Mouse (Mus musculus): ENCODE measurements around the gene Eef1a1.
A peak's percentile ranks its signal among the peaks of the same experiment; 100 is the strongest.
"Not testable (repeated sequence)": the region's sequence is repeated elsewhere in the genome, so short reads cannot be mapped to it uniquely, and the experiment has no call there.

Eef1a1 gene

DNA sequence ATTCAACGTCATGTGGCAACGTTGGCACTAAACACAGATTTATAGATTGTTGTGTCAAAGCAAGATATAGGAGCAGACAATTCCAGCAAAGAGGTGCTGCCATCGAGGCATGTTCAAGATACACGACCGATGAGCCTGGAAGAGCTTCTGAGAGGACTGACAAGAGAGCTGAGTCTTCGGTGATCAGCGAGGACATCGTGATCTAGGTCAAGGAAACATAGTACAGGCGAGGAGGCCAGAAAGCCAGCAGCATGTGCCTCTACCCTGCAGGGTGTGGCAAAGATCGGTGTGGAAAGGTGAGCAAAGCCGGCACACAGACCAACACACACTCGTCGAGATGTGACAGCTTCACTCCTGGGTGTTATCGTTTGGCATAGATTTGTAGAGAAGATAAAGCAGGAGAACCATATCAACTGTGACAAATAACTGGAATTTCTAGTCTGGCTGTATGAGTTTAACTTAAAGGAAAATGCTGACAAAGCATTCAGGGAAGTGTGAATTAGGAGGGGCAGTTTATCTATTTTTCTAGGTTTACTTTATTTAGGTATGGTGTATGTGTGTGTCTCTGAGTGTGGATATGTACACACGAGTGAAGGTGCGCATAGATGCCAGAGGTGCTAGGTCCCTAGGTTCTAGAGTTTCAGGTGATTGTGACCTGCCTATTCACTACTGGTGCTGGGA lies 19.3 kb upstream of the Eef1a1 start:
- DNase-seq (ENCODE audit: low read depth), result no peak

DNA sequence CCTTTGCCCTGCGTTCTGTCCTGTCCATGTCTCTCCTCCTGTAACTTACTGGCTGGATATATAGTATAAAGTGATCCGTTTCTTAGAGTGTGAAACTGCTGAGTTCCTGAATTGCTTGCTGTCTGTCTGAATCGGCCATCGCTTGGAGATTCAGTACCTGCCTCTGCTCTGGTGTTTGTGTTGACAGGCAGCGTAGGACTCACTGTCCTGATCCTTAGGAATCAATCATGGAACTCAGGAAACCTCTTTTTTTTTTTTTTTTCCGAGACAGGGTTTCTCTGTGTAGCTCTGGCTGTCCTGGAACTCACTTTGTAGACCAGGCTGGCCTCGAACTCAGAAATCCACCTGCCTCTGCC lies 17.7 kb upstream of the Eef1a1 start:
- no peak for DNase-seq (ENCODE audit: low read depth)

DNA sequence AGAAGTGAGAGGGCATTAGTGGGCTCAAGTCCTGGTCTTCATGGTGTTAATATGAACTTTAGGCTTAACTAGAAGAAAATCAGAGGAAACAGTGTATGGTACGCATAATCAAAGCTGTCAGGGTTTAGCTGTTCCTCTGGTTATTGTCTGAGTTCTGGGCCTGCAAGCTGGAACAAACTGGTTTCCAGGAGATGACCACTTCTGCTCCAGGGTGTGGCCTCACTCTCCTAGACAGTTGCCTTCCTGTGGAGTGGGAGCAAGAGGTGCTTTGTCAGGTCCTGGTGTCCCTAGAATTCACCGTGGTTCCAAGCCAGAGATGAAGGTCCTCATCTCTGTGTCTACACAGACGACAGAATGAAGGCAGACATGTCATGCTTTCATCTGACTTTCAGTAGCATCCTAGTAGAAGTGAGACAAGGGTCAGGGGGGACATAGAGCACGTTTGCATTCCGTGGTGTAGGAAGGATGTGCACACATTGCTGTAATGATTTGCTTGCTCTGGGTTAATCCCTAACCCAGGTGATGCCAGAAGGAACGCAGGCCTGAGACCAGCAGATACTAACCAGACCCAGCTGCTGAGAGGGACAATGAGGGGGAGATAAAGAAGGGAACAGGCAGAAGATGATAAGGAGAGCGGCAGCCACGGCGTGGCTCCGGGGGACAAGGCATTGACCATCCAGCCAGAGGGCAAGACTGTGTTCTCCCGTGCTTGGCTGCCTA lies 17.2 kb upstream of the Eef1a1 start:
- DNase-seq (ENCODE audit: low read depth), result no peak

DNA sequence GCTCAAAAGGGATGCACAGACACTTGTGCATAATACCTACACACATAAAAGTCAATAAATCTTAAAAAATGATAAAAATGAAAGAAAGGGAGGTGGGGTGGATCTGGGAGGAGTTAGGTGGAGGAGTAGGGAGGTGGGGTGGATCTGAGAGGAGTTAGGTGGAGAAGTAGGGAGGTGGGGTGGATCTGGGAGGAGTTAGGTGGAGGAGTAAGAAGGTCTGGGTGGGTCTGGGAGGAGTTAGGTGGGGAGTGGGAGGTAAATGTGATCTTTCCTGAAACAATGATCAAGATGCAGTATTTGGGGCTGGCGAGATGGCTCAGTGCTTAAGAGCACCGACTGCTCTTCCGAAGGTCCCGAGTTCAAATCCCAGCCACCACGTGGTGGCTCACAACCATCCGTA lies 16.3 kb upstream of the Eef1a1 start:
- DNase-seq (ENCODE audit: low read depth), result no peak

DNA sequence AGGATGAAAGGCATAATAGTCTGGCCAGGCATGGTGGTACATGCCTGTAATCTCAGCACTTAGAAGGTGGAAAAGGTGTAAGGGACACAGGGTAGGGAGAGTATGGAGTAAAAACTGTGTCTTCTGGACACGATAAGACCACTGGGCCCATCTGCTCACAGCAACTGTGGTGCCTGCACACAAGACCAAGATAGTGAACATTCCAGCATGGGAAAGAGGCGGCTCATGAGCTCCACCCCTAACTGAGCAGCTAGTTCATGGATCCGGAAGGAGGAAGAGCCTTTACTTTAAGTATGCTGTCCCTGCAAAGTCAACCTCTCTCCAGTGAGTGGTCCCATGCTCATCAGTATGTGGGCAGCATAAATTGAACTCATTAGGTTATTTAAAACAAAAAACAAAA lies 15.7 kb upstream of the Eef1a1 start:
- DNase-seq (ENCODE audit: low read depth), result no peak

DNA sequence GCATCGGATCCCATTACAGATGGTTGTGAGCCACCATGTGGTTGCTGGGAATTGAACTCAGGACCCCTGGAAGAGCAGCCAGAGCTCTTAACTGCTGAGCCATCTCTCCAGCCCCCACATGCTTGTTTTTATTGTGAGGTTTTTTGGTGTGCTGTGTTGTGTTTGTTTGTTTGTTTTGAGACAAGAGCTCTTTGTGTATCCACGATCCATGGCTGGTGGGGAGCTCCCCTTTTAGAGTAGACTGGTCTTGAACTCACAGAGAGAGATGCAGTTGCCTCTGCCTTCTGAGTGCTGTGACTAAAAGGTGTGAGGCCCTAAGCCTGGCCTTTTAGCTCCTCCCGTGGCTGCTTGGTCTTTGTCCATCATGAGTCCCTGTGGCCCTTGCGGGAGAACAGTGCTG lies 15.2 kb upstream of the Eef1a1 start:
- no peak for DNase-seq (ENCODE audit: low read depth)

DNA sequence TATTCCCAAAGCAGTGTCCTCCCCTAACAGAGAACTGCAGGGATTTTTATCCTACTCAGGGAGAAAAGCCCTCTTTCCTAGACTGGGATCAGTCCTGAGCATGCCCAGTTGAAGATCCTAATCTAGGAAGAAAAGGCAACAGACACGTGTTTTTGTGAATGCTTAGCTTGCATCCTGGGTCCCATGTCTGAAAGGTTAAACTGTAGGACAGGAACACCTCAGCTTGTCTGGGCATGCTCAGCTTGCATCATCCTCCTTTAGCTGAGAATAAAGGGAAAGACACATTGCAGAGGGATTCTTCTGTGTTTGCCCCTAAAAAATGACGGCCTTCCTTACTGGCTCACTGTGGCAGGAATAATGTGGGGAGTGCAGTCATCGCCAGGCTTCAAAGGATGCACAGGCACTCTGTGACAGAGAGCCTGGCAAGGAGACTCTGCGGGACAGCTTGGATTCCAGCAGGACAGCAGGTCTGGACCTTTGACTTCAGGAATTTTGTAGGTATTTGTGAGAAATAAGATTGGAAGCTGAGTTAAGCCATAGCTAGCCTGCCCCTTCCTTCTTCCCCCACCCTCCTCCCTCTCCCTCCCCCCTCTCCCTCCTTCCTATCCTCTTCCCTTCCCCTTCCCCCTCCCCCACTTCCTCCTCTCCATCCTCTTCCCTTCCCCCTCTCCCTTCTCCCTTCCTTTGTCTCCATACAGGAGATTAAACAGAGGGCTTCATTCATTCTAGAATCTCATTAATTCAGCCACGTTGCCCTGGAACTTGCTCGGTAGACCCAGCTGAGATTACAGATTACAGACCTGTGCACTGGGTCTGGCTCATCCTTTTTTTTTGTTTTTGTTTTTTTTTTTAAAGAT lies 14.5 kb upstream of the Eef1a1 start:
- DNase-seq (ENCODE audit: low read depth), result no peak

DNA sequence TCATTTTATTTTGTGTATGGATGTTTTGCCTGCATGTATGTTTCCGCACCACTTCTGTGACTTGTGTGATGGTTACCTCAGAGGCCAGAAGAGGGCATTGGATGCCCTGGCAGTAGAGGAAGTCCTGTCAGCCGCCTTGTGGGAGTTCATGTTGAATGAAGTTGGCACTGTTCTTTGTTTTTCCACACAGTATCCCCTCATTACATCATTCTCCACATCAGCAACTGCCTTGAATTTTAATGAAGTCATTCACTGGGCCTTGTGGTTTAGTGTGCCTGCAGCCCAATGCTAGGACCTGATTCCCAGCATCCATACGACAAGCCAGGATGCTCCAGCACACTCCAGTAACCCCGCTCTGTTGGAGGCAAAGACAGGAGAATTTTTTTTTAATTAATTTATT lies 12.3 kb upstream of the Eef1a1 start:
- peak; percentile 42 for DNase-seq (ENCODE audit: low read depth)

DNA sequence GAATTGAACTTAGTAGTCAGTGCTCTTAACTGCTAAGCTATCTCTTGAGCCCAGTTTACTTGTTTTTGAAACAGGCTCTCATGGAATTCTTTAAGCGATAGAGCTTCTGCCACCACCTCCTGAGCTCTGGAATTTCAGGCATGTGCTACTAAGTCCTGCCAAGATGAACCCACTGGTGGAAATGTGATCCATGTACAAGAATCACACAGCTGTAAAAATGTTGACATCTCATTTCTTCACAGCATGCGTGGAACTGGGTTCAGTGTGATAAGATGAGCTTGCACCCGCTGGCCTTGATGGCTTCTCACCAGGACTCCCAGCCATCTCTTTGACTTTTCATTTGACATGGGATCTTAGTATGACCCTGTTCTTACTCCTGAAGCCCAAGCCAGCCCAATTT lies 11.4 kb upstream of the Eef1a1 start:
- no peak for DNase-seq (ENCODE audit: low read depth)

DNA sequence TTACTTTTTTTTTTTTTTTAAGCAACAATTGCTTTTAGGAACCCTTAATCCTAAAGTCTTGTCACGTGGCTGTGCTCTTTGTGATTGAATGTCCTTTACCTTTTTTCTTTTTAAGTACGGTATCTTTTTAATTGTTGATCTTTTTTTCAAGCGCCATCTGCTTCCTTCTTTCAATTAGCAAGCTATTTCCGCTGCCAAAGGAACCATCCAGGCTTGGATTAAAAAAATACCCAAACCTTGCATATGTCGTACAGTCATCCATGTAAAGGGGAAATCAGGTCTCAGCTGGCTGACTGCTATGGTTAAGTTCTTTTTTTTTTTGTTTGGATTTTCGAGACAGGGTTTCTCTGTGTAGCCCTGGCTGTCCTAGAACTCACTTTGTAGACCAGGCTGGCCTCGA lies 4.2 kb upstream of the Eef1a1 start:
- no peak for DNase-seq (ENCODE audit: low read depth)

DNA sequence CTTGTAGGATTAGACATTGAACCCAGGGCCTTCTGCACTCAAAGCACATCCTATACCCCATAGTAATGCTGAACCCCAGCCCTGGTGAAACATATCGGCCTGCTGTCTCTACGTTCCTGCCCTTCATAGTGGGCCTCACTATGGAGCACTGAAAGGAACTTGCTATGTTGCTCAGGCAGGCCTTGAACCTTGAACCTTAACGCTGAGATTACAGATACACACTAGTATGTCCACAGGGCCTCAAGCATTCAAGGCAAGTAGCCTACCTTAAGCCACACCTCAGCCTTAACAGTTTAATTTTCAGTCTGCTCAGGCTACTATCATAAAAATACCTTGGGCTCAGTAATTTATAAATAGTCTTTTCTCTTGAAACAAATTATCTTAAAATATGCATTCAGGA lies 3.3 kb upstream of the Eef1a1 start:
- DNase-seq (ENCODE audit: low read depth), result no peak

DNA sequence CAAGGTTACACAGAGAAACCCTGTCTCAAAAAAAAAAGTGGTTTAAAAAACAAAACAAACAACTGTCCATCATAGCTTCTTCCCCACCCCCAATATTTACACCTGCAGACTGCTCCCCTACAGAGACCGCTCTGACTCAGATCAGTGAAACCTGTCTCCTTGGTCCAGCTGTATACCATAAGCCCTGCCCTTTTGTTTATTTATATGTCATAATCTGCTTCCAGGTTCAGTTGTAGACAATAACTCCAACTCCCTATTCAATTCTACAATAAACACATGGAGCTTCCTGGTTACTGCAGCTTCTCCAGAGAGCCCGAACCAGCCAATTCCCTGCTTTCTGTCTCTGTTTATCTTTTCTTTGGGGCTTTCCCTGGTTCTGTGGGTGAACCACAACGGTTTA lies 2.2 kb upstream of the Eef1a1 start:
- no peak for DNase-seq (ENCODE audit: low read depth)

DNA sequence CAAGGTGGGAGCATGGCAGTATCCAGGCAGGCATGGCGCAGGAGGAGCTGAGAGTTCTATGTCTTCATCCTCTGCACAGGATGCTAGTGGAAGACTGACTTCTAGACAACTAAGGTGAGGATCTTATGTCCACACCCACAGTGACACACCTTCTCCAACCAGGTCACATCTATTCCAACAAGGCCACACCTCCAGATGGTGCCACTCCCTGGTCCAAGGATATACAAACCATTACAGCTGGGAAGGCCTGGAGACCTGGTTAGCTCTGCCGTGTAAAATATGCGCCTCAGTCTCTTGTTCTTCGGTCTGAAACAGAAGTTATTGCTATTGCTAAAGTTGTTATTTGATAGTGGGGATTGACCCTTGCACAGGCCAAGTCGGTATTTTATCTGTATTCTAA lies 930 bp downstream of the Eef1a1 start:
- not testable (repeated sequence) for DNase-seq (ENCODE audit: low read depth)

DNA sequence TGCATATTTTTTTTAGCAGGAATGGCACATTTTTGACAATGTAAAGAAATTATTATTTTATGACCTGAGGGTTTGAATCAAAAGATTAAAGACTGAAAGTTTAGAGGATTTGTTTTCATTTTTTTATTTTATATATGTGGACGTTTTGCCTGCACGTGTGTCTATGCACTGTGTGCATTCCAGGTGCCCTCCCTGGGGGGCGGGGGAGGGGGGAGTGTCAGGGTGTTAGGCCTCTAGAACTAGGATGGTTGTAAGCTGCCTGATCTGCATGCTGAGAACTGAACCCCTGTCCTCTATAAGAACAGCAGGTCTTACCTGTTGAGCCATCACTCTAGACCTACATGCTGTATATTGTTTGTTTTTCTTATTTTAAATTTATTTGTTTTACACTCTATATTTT lies 4.3 kb downstream of the Eef1a1 start:
- DNase-seq (ENCODE audit: low read depth), result no peak

DNA sequence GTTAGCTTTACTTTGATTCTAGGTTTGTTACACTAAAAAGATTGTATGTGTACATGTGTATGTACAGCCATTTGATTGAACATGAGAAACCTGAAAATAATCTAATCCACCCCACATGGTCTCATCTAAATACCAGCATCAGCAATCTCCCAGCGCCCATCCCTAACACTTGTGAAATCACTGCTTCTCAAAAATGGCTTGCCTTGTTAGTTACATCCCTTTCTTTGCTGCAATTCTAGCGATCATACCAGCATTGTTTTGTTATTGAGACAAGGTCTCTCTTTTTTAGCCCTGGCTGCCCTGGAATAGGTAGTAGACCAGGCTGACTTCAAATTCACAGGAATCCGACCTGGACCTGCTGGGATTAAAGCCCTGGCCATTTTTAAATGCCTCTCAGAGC lies 6.6 kb downstream of the Eef1a1 start:
- no peak for DNase-seq (ENCODE audit: low read depth)

DNA sequence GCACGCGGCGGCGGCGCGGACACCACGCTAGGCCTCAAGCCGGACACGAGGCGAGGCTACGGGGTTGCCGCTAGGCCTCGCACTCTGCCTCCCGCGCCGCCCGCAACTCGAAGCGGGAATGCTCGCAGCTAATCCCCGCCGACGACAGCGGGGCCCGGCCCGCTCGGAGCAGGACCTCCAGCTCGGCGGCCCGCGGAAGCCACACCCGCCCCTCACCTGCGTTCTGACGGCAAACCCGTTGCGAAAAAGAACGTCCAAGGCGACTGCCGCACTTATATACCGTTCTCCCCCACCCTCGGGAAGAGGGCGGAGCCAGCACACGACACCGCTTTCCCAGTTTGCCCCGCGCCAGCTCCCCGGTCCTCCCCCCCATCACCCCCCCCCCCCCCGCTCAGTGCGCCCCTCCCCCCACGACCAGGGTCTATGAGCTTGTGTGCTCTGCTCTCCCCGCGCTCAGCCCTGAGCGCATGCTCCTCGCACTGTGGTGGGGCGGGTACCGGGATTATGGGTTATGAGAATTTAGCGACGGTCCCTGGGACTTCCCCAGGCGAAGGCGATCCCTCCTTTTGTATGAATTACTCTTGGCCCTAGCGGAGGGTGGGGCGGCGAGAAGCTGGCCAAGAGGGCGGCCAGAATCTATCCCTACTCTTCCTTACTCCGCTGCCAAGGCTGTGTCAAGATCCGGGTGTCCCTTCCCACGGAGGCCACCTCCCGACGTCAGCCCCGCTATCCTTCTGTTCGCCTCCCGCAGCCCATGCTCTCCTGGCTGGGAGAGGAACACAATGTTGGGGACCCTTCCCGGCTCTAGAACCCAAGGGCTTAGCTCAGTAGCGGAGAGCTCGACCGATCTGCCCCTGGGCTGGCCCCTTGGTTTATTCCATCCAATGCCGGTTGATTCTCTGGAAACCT lies 7.3 kb downstream of the Eef1a1 start:
- peak; percentile 99 for DNase-seq (ENCODE audit: low read depth)

DNA sequence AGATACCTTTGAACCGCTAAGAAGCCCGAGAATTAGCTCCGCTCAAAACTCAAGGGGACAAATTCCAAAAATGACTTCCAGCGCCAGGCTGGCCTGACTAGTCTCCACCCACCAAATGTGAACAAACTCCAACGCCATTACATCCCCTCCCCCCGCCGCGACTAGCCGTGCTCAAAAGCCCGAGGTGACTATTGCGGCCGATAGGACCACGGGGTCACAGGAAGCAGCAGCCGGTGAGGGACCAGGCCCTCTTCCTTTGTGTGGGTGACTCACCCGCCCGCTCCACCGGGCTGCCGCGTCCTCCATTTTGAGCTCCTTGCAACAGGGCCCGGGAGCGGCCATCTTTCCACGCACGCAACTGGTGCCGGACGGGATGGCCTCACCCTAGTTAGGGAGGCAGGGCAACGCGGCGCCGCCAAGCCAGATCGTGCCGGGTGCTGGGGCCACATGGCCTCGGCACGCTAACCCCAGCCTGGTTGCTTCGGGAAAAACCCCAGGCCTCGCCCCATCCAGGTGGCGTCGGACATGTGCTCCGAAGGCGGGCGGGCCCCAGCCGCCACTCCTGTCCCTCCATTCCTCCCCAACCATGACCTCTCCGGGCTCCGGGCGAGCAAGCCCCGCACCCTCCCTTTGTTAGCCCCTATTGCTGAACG lies 8.1 kb downstream of the Eef1a1 start:
- DNase-seq (ENCODE audit: low read depth), result peak; percentile 91

DNA sequence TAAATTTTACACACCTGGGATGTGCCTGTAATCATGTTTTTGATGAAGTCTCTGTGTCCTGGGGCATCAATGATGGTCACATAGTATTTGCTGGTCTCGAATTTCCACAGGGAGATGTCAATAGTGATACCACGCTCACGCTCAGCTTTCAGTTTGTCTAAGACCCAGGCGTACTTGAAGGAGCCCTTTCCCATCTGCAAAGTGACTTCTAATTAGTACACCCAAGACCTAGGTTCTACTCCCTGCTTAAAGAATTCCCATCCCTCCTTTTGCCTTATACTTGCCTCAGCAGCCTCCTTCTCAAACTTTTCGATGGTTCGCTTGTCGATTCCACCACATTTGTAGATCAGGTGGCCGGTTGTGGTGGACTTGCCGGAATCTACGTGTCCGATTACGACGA lies 8.7 kb downstream of the Eef1a1 start:
- not testable (repeated sequence) for DNase-seq (ENCODE audit: low read depth)

DNA sequence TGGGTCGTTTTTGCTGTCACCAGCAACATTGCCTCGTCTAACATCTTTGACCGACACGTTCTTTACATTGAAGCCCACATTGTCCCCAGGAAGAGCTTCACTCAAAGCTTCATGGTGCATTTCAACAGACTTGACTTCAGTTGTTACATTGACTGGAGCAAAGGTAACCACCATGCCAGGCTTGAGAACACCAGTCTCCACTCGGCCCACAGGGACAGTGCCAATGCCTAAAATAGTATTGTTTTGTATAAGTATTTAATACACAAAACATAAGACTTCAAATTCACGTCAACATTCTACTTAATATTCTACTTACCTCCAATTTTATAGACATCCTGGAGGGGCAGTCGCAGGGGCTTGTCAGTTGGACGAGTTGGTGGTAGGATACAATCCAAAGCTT lies 9.6 kb downstream of the Eef1a1 start:
- not testable (repeated sequence) for DNase-seq (ENCODE audit: low read depth)

DNA sequence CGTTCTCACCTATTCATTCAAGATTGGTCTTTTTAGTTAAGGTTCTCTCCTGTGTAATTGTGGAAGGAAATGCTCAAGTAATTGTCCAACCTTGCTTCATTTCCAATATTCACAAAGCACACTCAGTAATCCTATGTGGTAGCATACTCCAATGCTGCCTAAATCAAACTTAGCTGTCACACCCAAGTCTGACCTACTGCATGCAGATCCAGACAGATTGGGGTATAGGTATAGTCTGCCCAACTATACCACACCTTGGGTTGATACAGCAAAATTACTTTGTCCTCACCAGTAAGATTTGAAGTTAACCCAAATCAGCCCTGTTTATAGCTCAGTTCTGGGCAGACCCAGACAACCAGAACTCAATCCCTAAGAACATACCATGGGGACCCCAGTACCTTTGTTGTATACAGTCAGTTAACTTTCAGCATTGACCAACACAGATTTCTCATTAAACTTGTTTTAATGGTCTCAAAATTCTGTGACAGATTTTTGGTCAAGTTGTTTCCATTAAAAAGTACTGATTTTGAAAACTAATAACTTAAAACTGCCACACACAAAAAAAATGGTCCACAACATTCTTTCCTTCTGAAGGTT lies 10.8 kb downstream of the Eef1a1 start:
- DNase-seq (ENCODE audit: low read depth), result not testable (repeated sequence)

DNA sequence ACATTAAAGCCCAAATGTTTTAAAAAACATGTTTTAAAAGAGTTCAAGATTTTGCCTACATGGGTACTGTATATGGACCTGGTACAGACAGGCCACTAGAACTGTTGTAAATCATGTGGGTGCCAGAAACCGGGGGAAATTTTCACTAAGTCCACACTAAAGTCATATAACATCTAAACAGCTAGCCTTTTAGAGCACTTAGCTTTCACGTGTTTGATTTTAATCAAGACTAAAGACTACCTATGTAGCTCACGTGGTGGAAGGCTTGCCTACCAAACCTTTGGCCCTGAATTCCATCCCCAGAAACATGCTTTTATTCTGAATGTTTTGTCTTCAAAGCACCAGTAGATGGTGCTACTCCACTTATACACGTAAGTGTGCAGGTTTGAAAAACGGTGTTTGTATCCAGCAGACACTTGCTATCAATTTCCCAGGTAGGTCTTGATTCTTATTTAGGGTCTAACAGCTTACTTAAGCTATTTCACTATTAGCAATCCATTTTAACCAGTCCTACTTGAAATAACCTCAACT lies 11.9 kb downstream of the Eef1a1 start:
- DNase-seq (ENCODE audit: low read depth), result peak; percentile 82
